Comparison of ENCODE assay signal across 7 mouse cellular contexts in the genomic region with DNA sequence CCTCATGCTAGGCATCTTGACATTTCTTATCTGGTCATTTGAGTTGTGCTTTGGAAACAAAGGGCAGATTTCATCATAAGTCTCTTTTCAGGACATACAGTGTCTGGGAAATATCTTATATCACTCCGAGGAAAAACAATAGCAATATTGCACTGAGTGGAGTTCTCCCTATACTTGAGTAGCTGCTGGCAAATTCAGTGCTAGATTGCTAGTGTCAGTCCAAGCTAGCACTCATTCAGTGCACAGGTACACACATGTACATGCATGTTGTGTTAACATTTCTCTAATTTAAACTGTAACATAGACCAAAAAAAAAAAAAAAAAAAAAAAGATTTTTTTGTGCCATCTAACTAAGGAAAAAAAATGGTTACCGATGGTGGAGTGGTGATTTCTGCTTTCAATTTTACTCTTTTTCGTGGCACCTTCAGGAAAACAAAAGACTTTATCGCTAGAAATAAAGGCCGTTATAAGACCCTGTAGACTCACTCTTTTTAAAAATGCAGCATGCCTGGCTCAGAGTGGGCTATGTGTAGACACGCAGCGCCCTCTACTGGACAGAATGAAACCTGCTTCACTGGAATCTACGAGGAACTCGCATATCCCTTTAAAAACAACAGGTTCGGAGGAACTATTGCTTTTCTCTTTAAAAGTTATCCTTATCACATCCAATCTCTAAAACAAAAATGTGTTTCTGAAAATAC.
DNase-seq lines count a peak whose midpoint lies in the region; ATAC-seq and TF ChIP-seq lines count a peak whose summit lies in the region.

No protein-coding gene starts in this region.

- peak overlapping the region; percentile 79 for H3K27ac ChIP-seq in embryonic facial prominence, embryonic 10.5 days (replicated peaks)
- peak overlapping the region; percentile 89 for H3K27ac ChIP-seq in limb, embryonic 10.5 days
- no peak overlapping the region for H3K27ac ChIP-seq in midbrain, embryonic 12.5 days (replicated peaks)
- H3K27ac ChIP-seq in spleen, adult 2 months (ENCODE audit: insufficient read depth, low read length), result no peak overlapping the region

- TF ChIP-seq POLR2A in spleen, adult 2 months (IDR thresholded peaks at IDR 0.05; ENCODE audit: low read depth, low read length), result no peak

- WGBS in embryonic facial prominence, embryonic 10.5 days, result 24% methylated on average over 10 of the region's 10 CpGs
- 27% methylated on average over 10 of the region's 10 CpGs for WGBS in limb, embryonic 10.5 days
- WGBS in midbrain, embryonic 12.5 days, result 23% methylated on average over 10 of the region's 10 CpGs
- 15% methylated on average over 10 of the region's 10 CpGs for WGBS in spleen, adult 2 months

- no peaks in the 10 kb centered on the region for H3K27me3 ChIP-seq in embryonic facial prominence, embryonic 10.5 days (replicated peaks; ENCODE audit: low read depth, poor library complexity, severe bottlenecking)
- H3K27me3 ChIP-seq in limb, embryonic 10.5 days (ENCODE audit: low read depth, poor library complexity, severe bottlenecking), result no peaks in the 10 kb centered on the region
- H3K27me3 ChIP-seq in midbrain, embryonic 12.5 days, result peaks cover 8% of the 10 kb centered on the region; the same call in 1 of the 2 replicates
- no peaks in the 10 kb centered on the region for H3K27me3 ChIP-seq in spleen, adult 2 months (ENCODE audit: control insufficient read depth, insufficient read depth, low read length)

- peak; percentile 80 for ATAC-seq in midbrain, embryonic 12.5 days (ENCODE audit: low FRiP score, low read depth)

- H3K4me3 ChIP-seq in embryonic facial prominence, embryonic 10.5 days, result peak overlapping the region; percentile 49
- H3K4me3 ChIP-seq in limb, embryonic 10.5 days, result peak overlapping the region; percentile 45
- H3K4me3 ChIP-seq in midbrain, embryonic 12.5 days, result peak overlapping the region; percentile 34
- H3K4me3 ChIP-seq in spleen, adult 2 months (ENCODE audit: extremely low read depth, insufficient read depth, insufficient read length), result no peak overlapping the region

- H3K9me3 ChIP-seq in embryonic facial prominence, embryonic 10.5 days, result no peaks in the 10 kb centered on the region
- no peaks in the 10 kb centered on the region for H3K9me3 ChIP-seq in limb, embryonic 10.5 days (replicated peaks)
- no peaks in the 10 kb centered on the region for H3K9me3 ChIP-seq in midbrain, embryonic 12.5 days

- no peak overlapping the region for H3K9ac ChIP-seq in midbrain, embryonic 12.5 days (replicated peaks)

- H3K4me1 ChIP-seq in embryonic facial prominence, embryonic 10.5 days, result peaks cover 20% of the 10 kb centered on the region
- H3K4me1 ChIP-seq in limb, embryonic 10.5 days, result peaks cover 20% of the 10 kb centered on the region
- H3K4me1 ChIP-seq in midbrain, embryonic 12.5 days, result peaks cover 17% of the 10 kb centered on the region
- no peaks in the 10 kb centered on the region for H3K4me1 ChIP-seq in spleen, adult 2 months (ENCODE audit: control insufficient read depth, insufficient read depth, insufficient read length)

- peak; percentile 79 for DNase-seq in adrenal gland, postnatal 25 days
- DNase-seq in embryonic facial prominence, embryonic 10.5 days (ENCODE audit: low spot score), result peak; percentile 85
- peak; percentile 73 for DNase-seq in heart, adult 11 months
- DNase-seq in kidney, adult 18-20 months, result peak; percentile 85
- DNase-seq in limb, embryonic 10.5 days (ENCODE audit: low spot score), result peak; percentile 87
- peak; percentile 17 to 55 for DNase-seq in spleen, adult 2 months (ENCODE audit: low read depth in 1 of 2, low spot score in 2 of 2)

- H3K36me3 ChIP-seq in embryonic facial prominence, embryonic 10.5 days (replicated peaks), result no peaks in the 10 kb centered on the region
- H3K36me3 ChIP-seq in limb, embryonic 10.5 days, result no peaks in the 10 kb centered on the region
- no peaks in the 10 kb centered on the region for H3K36me3 ChIP-seq in midbrain, embryonic 12.5 days
- no peaks in the 10 kb centered on the region for H3K36me3 ChIP-seq in spleen, adult 2 months (ENCODE audit: control insufficient read depth, insufficient read depth, low read length)

- H3K4me2 ChIP-seq in midbrain, embryonic 12.5 days (replicated peaks), result peak overlapping the region; percentile 47

- TF ChIP-seq CTCF in spleen, adult 2 months (IDR thresholded peaks at IDR 0.05; ENCODE audit: extremely low read depth, insufficient read depth, insufficient read length, insufficient replicate concordance), result peak; percentile 36; the same call in 1 of the 2 replicates

Comparison
In these comparisons a context has a peak if more than half of its experiments do, and no peak if none do; other contexts are left out.
1. DNase-seq: peak in every context shown above with its lines; median percentile 87 in limb, embryonic 10.5 days; 85 in embryonic facial prominence, embryonic 10.5 days; 85 in kidney, adult 18-20 months; 79 in adrenal gland, postnatal 25 days; 73 in heart, adult 11 months; 36 in spleen, adult 2 months.
2. H3K27ac ChIP-seq: peak in embryonic facial prominence, embryonic 10.5 days (single experiment) and limb, embryonic 10.5 days (single experiment); none in midbrain, embryonic 12.5 days (single experiment) and spleen, adult 2 months (single experiment).